Mouse (Mus musculus) megakaryocyte progenitor cell, adult 5-6 weeks (primary cell): Measurements from ENCODE around the gene Sept10. TPM values are rescaled to one million over a fixed set of nuclear protein-coding genes. Genes with fewer than 3 reads are reported as not detected.
A peak's percentile ranks its signal among the peaks of the same experiment; 100 is the strongest.

ENCODE experiments used
- ATAC-seq: replicated peaks from 2 replicates; pipeline ENCODE4 v1.8.0; 2016; ENCODE audit warnings: mild to moderate bottlenecking, moderate TSS enrichment, inconsistent platforms; ENCODE audit not compliant: poor library complexity
- total RNA-seq, 2 experiments: library from RNA; stranded (forward) in 1 of 2; stranded (reverse) in 1 of 2; fragments of 157-497, 149-512 nt in 1 of 2; fragments of 200-1000 nt in 1 of 2; gene quantifications; 2 replicates each; pipeline versions ENCODE4 v1.2.3 to v1.2.4; 2015 to 2017

Sept10 gene
- total RNA-seq (2015) (2.5 and 5.6 TPM in 2 replicates), total RNA-seq (2017) (10.2 and 10.6 TPM in 2 replicates)

GRCm38 (mm10) chr10:59221473-59222270, at the start of gene Sept10, which contains the start of gene Sowahc:
TSS of gene Sept10 (minus strand) at chr10:59221847.
TSS of gene Sowahc (plus strand) at chr10:59221953.
- peak; percentile 92 for ATAC-seq

- no peak for ATAC-seq
These were observed 47.1 kb upstream of the Sept10 start for GRCm38 (mm10) chr10:59268754-59269153.

GRCm38 (mm10) chr10:59268109-59268508, 46.5 kb upstream of the Sept10 start:
- ATAC-seq: no peak

- no peak for ATAC-seq
These were observed 45.6 kb upstream of the Sept10 start for GRCm38 (mm10) chr10:59267275-59267674.

GRCm38 (mm10) chr10:59266097-59266496, 44.5 kb upstream of the Sept10 start:
- no peak for ATAC-seq

GRCm38 (mm10) chr10:59265674-59266073, 44.0 kb upstream of the Sept10 start:
- peak; percentile 76 for ATAC-seq

- ATAC-seq: peak; percentile 72
These were observed 43.4 kb upstream of the Sept10 start for GRCm38 (mm10) chr10:59265067-59265466.

GRCm38 (mm10) chr10:59262979-59263378, 41.3 kb upstream of the Sept10 start:
- ATAC-seq: peak; percentile 63

GRCm38 (mm10) chr10:59262021-59262420, 40.4 kb upstream of the Sept10 start:
- no peak for ATAC-seq

- ATAC-seq: no peak
These were observed 40.0 kb upstream of the Sept10 start for GRCm38 (mm10) chr10:59261603-59262002.

GRCm38 (mm10) chr10:59259572-59259971, 37.9 kb upstream of the Sept10 start:
- no peak for ATAC-seq

- no peak for ATAC-seq
These were observed 34.9 kb upstream of the Sept10 start for GRCm38 (mm10) chr10:59256533-59256932.

- peak; percentile 29; the same call in 1 of the 2 replicates for ATAC-seq
These were observed 32.0 kb upstream of the Sept10 start for GRCm38 (mm10) chr10:59253541-59254079.

GRCm38 (mm10) chr10:59252396-59252795, 30.7 kb upstream of the Sept10 start:
- no peak for ATAC-seq

GRCm38 (mm10) chr10:59251980-59252379, 30.3 kb upstream of the Sept10 start:
- peak; percentile 43 for ATAC-seq

- ATAC-seq: no peak
These were observed 29.0 kb upstream of the Sept10 start for GRCm38 (mm10) chr10:59250679-59251078.

GRCm38 (mm10) chr10:59249531-59249930, 27.9 kb upstream of the Sept10 start:
- ATAC-seq: no peak

GRCm38 (mm10) chr10:59241141-59241541, 19.5 kb upstream of the Sept10 start:
- ATAC-seq: no peak

- ATAC-seq: no peak
These were observed 16.1 kb upstream of the Sept10 start for GRCm38 (mm10) chr10:59237757-59238156.

GRCm38 (mm10) chr10:59236486-59236885, 14.8 kb upstream of the Sept10 start:
- peak; percentile 96 for ATAC-seq

GRCm38 (mm10) chr10:59235847-59236246, 14.2 kb upstream of the Sept10 start:
- ATAC-seq: no peak

GRCm38 (mm10) chr10:59235227-59235626, 13.6 kb upstream of the Sept10 start:
- ATAC-seq: peak; percentile 62
